Mouse (Mus musculus) kidney, adult 2 months (tissue): ENCODE results near the gene Mb. TPM values are rescaled to one million over a fixed set of nuclear protein-coding genes. Genes with fewer than 3 reads are reported as not detected.
"Not testable (repeated sequence)": the region's sequence is repeated elsewhere in the genome, so short reads cannot be mapped to it uniquely, and the experiment has no call there.

ENCODE experiments used
- DNase-seq: peaks from one replicate; pipeline ENCODE4 v3.0.0; 2021
- H3K27ac ChIP-seq: fragments of 200-500 bp; 2 replicates; pipeline ENCODE4 v1.5.1; 2012; ENCODE audit warnings: low read depth, low read length, control low read depth, inconsistent platforms; ENCODE audit not compliant: insufficient read depth
- H3K27me3 ChIP-seq: fragments of 200-500 bp; replicated peaks from 2 replicates; pipeline ENCODE4 v1.6.1; 2012; ENCODE audit warnings: mild to moderate bottlenecking, moderate library complexity, low read length, inconsistent platforms; ENCODE audit not compliant: control insufficient read depth, insufficient read depth
- H3K36me3 ChIP-seq: fragments of 200-500 bp; 2 replicates; pipeline ENCODE4 v1.6.1; 2012; ENCODE audit warnings: mild to moderate bottlenecking, moderate library complexity, low read length, inconsistent platforms; ENCODE audit not compliant: control insufficient read depth, insufficient read depth
- H3K4me1 ChIP-seq: fragments of 200-500 bp; 2 replicates; pipeline ENCODE4 v1.6.1; 2011; ENCODE audit warnings: low read length; ENCODE audit not compliant: control insufficient read depth, insufficient read depth
- H3K4me3 ChIP-seq: fragments of 200-500 bp; 2 replicates; pipeline ENCODE4 v1.5.1; 2011; ENCODE audit warnings: mild to moderate bottlenecking, low read depth, low read length, control low read depth; ENCODE audit not compliant: insufficient read depth
- CTCF ChIP-seq: fragments of 200-500 bp; conservative IDR thresholded peaks from 2 replicates; pipeline ENCODE4 v1.5.1; 2011; ENCODE audit warnings: low read depth, mild to moderate bottlenecking, control low read depth, low read length, moderate library complexity, mixed read lengths; ENCODE audit not compliant: insufficient read depth, insufficient read length
- POLR2A ChIP-seq: fragments of 200-500 bp; IDR thresholded peaks from one replicate; pipeline ENCODE4 v1.6.1; 2011; ENCODE audit warnings: low read depth, low read length, control low read depth
- WGBS: fragments of 180-500 bp; shearing (Covaris S2); methylation state at CpG from one replicate; pipeline ENCODE4 v1.1.7; 2018; 5-methylcytosine and 5-hydroxymethylcytosine counted together
- polyA plus RNA-seq: library from polyadenylated mRNA; depleted of rRNA; stranded (reverse); fragments of >200 nt; gene quantifications from 2 replicates; pipeline ENCODE4 v1.2.3, GENCODE M21; 2012

Mb gene
- polyA plus RNA-seq, 1 experiment: 123 TPM

- H3K27ac ChIP-seq: no peak overlapping the region
- no peaks in the 10 kb centered on the region for H3K4me1 ChIP-seq
- no peak overlapping the region for H3K4me3 ChIP-seq
- H3K27me3 ChIP-seq: no peaks in the 10 kb centered on the region
- WGBS: 88% methylated on average over 6 of the region's 6 CpGs
- H3K36me3 ChIP-seq: no peaks in the 10 kb centered on the region
- no peak for TF ChIP-seq POLR2A
- no peak for TF ChIP-seq CTCF
- peak; percentile 31 for DNase-seq
Observed at GRCm38 (mm10) chr15:77065259-77065852, 14.9 kb upstream of the Mb start.

- no peak for TF ChIP-seq CTCF
- no peak for TF ChIP-seq POLR2A
- Histone ChIP-seq H3K4me3 (no peak overlapping the region), H3K4me1 (no peaks in the 10 kb centered on the region), H3K27ac (no peak overlapping the region), H3K27me3 (no peaks in the 10 kb centered on the region), H3K36me3 (no peaks in the 10 kb centered on the region)
- no peak for DNase-seq
Observed at GRCm38 (mm10) chr15:77062746-77063145, 12.3 kb upstream of the Mb start.

DNA sequence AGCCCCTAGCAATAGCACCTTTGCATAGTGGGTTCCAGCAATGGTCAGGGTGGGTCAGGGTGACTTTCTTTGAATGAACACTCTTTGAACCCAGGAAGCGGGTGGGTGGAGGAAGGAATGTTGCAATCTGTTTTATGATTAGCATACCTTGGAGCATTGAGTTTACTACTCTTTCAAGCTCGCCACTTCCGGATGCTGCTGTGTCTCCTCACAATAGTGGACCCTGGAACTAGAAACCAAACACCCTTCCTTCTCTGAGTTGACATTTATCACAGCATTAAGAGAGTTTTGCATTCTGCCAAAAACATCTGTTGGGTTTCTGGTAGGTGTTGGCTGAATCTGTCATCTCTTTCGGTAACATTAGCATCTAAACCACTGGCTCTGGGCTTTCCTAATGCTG lies 8.9 kb upstream of the Mb start:
- not testable (repeated sequence) for H3K27me3 ChIP-seq, H3K27ac ChIP-seq, H3K4me1 ChIP-seq, DNase-seq, H3K36me3 ChIP-seq, H3K4me3 ChIP-seq
- WGBS: 94% methylated on average over 4 of the region's 4 CpGs

GRCm38 (mm10) chr15:77058566-77058965 lies 8.1 kb upstream of the Mb start:
- no peak overlapping the region for H3K4me3 ChIP-seq
- H3K4me1 ChIP-seq: no peaks in the 10 kb centered on the region
- no peaks in the 10 kb centered on the region for H3K27me3 ChIP-seq
- no peak for TF ChIP-seq POLR2A
- TF ChIP-seq CTCF: no peak
- H3K27ac ChIP-seq: no peak overlapping the region
- DNase-seq: no peak
- H3K36me3 ChIP-seq: no peaks in the 10 kb centered on the region

GRCm38 (mm10) chr15:77056791-77057051 lies 6.3 kb upstream of the Mb start:
- Histone ChIP-seq H3K27ac (no peak overlapping the region), H3K27me3 (no peaks in the 10 kb centered on the region), H3K4me3 (no peak overlapping the region), H3K4me1 (no peaks in the 10 kb centered on the region), H3K36me3 (no peaks in the 10 kb centered on the region)
- WGBS: 67% methylated on average over 3 of the region's 3 CpGs
- TF ChIP-seq CTCF: no peak
- DNase-seq: no peak

DNA sequence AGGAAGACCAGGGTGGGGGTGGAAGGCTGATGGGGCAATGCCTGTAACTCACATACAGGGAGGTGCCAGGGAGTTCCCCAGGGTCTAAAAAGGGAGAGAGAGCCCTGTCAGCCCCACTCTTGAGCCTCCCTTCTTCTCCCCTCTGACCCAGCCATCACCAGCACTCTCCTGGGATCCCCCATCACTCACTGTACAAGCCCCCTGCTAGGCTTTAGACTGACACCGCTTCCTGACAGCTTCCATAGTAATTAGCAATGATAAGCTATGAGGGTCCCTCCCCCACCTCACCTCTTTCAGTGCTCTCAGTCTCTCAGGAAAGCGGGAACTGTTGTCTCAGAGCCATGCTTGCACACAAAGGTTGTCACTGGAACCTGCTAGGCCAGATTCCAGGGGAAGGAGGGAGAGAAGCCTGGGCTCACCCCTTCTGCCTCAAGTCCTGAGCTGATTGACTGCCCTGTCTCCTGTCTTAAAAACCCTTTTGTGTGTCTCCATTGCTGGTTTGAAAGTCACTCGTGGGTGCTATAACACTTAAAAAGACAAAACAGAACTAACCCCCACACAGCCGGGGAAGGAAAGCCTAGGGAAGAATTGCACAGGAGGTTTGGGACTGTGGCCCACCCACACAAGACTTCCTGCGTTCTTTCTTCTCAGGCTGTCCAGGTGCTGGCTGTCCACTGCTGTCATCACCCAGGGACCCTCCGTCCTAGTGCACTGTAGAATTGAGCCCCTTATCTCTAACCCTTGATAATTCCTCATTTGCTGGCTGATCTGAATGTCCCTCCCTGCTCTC lies 5.7 kb upstream of the Mb start:
- TF ChIP-seq CTCF (no peak), POLR2A (no peak)
- Histone ChIP-seq H3K27ac (no peak overlapping the region), H3K4me3 (no peak overlapping the region), H3K27me3 (no peaks in the 10 kb centered on the region), H3K4me1 (no peaks in the 10 kb centered on the region), H3K36me3 (no peaks in the 10 kb centered on the region)
- DNase-seq: no peak
- WGBS: 61% methylated on average over 6 of the region's 6 CpGs

GRCm38 (mm10) chr15:77054611-77055175 lies 4.2 kb upstream of the Mb start:
- Histone ChIP-seq H3K27me3 (no peaks in the 10 kb centered on the region), H3K27ac (no peak overlapping the region), H3K4me3 (no peak overlapping the region), H3K4me1 (no peaks in the 10 kb centered on the region), H3K36me3 (no peaks in the 10 kb centered on the region)
- 74% methylated on average over 5 of the region's 5 CpGs for WGBS
- peak; percentile 14 for DNase-seq
- TF ChIP-seq CTCF (no peak), POLR2A (no peak)
